Mouse (Mus musculus): ENCODE measurements at regions not wholly inside any gene's neighbourhood (a gene's known extent, or its start where the extent isn't known, plus 50 kb on each side); places are given as distances from the start of the nearest gene placed in this dataset.

DNA sequence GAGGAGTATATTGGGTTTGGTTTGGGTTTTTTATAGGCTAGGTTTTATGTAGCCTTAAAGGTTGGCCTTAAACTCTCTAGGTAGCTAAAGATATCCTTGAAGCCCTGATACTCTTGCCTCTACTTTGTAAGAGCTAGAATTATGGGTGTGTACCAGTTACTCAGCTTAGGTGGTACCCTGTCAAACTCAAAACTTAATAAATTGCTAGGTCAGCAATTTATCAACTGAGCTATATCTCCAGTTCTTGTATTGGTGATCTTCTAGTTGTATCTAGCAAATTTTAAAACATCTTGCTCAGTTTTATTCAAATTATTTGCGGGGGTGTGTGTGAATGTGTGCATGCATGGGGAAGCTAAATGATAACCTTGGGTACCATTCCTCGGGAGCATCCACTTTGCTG lies 225.4 kb upstream of the Rnf32 start:
- WGBS, result 91% methylated on average over 2 of the region's 2 CpGs
- no peak overlapping the region for H3K4me3 ChIP-seq (replicated peaks; ENCODE audit: low read depth, low read length)
- H3K9me3 ChIP-seq (ENCODE audit: control insufficient read depth, low read length), result no peaks in the 10 kb centered on the region
- H3K27me3 ChIP-seq (ENCODE audit: control insufficient read depth, insufficient read depth, low read length), result no peaks in the 10 kb centered on the region
- no peak overlapping the region for H3K4me2 ChIP-seq (ENCODE audit: low read length)
- no peak overlapping the region for H3K9ac ChIP-seq (replicated peaks; ENCODE audit: low read length)
- DNase-seq (no peak), ATAC-seq (ENCODE audit: low FRiP score, low TSS enrichment) (no peak)
- no peaks in the 10 kb centered on the region for H3K36me3 ChIP-seq (ENCODE audit: control insufficient read depth, insufficient read depth, low read length)
- no peak overlapping the region for H3K27ac ChIP-seq (replicated peaks; ENCODE audit: low read depth, low read length)
- H3K4me1 ChIP-seq (ENCODE audit: control insufficient read depth, insufficient read depth, low read length), result no peaks in the 10 kb centered on the region

DNA sequence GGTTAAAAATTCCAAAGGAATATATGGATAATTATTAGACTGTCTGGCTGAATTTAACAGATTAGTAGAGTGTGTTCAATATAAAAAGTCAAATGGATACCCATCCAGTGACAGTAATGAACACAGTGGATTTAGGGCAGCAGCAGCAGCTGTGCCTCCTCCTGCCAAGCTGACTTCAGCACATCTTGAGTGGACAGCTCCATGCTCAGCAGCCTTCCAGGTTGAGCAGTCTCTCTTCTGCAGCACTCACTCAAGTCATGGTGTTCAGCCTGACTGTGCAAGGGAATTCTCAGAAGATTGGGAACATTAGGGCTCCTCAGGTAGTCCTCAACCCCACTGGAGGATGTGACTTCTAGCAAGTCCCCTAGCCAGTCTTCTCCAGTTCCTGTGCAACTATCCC lies 240.8 kb upstream of the Rnf32 start:
- ATAC-seq (ENCODE audit: low FRiP score, low TSS enrichment), result no peak
- no peak for DNase-seq

DNA sequence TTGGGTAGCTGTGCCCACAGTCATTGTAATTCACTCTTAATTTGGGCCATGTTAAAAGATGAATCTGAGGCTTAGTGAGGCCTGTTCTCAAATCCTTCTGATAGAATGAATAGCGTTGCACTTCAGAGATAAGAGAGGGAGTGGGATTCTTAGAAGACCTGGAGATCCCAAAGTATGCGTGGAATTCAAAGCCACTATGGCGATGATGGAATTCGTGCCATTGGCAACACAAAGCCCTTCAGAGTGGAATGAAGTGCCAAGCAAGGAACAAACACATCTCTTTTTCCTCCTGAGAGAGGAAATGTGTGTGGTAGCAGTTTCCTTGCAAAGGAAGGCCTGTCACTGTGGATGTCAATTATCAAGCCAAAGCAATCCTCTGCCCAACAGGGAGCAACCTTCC lies 248.3 kb upstream of the Rnf32 start:
- ATAC-seq (ENCODE audit: low FRiP score, low TSS enrichment) (no peak), DNase-seq (no peak)
- WGBS, result 59% methylated on average over 4 of the region's 4 CpGs
- H3K27me3 ChIP-seq (ENCODE audit: control insufficient read depth, insufficient read depth, low read length), result no peaks in the 10 kb centered on the region
- no peak overlapping the region for H3K27ac ChIP-seq (replicated peaks; ENCODE audit: low read depth, low read length)
- no peaks in the 10 kb centered on the region for H3K36me3 ChIP-seq (ENCODE audit: control insufficient read depth, insufficient read depth, low read length)
- no peaks in the 10 kb centered on the region for H3K4me1 ChIP-seq (ENCODE audit: control insufficient read depth, insufficient read depth, low read length)
- H3K4me3 ChIP-seq (replicated peaks; ENCODE audit: low read depth, low read length), result no peak overlapping the region
- no peak overlapping the region for H3K9ac ChIP-seq (replicated peaks; ENCODE audit: low read length)
- H3K4me2 ChIP-seq (ENCODE audit: low read length), result no peak overlapping the region
- H3K9me3 ChIP-seq (ENCODE audit: control insufficient read depth, low read length), result no peaks in the 10 kb centered on the region

More for the DNA sequence above, 240.8 kb upstream of the Rnf32 start:
- H3K4me1 ChIP-seq (ENCODE audit: control insufficient read depth, insufficient read depth, low read length), result no peaks in the 10 kb centered on the region
- H3K4me3 ChIP-seq (replicated peaks; ENCODE audit: low read depth, low read length), result no peak overlapping the region
- H3K36me3 ChIP-seq (ENCODE audit: control insufficient read depth, insufficient read depth, low read length), result no peaks in the 10 kb centered on the region
- no peak overlapping the region for H3K4me2 ChIP-seq (ENCODE audit: low read length)
- H3K27ac ChIP-seq (replicated peaks; ENCODE audit: low read depth, low read length), result no peak overlapping the region
- H3K27me3 ChIP-seq (ENCODE audit: control insufficient read depth, insufficient read depth, low read length), result no peaks in the 10 kb centered on the region
- no peaks in the 10 kb centered on the region for H3K9me3 ChIP-seq (ENCODE audit: control insufficient read depth, low read length)
- H3K9ac ChIP-seq (replicated peaks; ENCODE audit: low read length), result no peak overlapping the region

DNA sequence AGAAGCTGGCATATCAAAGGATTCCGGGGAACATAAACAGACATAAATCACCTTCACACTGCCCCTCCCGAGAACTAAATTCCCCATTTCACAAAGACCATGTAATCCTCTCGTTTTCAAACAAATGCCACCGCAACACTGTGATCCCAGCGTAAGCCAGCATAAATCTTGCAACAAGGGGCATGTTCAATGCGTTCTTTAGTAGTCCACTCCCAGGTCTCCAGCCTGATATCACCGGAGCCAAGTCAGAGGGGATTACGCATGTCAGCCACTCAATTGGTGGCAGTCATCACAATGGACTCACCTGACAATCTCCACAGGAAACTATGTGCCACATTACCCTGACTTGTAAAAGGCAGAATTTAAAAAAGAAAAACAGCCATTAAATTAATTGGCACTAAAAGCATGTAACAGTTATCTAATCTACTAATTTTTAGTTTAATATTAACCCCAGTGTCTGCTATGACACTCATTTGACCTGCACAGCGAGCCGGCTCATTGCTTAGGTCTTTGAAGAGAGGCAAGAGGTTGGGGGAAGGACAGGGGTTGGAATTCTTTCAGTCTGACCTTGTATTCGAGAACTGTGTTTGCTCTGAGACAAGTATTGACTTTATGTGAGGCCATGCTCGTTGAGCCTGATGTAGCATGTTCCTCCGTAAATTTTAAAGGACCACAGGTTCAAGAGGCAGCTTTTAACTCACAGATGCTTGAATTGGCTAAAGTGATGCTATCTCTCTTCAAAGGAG lies 252.0 kb upstream of the Rnf32 start:
- peak; percentile 12 for DNase-seq
- Histone ChIP-seq H3K27me3 (ENCODE audit: control insufficient read depth, insufficient read depth, low read length) (no peaks in the 10 kb centered on the region), H3K9me3 (ENCODE audit: control insufficient read depth, low read length) (no peaks in the 10 kb centered on the region), H3K4me1 (ENCODE audit: control insufficient read depth, insufficient read depth, low read length) (no peaks in the 10 kb centered on the region; the same call in 1 of the 2 replicates), H3K4me3 (replicated peaks; ENCODE audit: low read depth, low read length) (no peak overlapping the region), H3K9ac (replicated peaks; ENCODE audit: low read length) (no peak overlapping the region), H3K36me3 (ENCODE audit: control insufficient read depth, insufficient read depth, low read length) (no peaks in the 10 kb centered on the region), H3K27ac (replicated peaks; ENCODE audit: low read depth, low read length) (no peak overlapping the region), H3K4me2 (ENCODE audit: low read length) (no peak overlapping the region)
- no peak for ATAC-seq (ENCODE audit: low FRiP score, low TSS enrichment)
- 54% methylated on average over 13 of the region's 13 CpGs for WGBS

DNA sequence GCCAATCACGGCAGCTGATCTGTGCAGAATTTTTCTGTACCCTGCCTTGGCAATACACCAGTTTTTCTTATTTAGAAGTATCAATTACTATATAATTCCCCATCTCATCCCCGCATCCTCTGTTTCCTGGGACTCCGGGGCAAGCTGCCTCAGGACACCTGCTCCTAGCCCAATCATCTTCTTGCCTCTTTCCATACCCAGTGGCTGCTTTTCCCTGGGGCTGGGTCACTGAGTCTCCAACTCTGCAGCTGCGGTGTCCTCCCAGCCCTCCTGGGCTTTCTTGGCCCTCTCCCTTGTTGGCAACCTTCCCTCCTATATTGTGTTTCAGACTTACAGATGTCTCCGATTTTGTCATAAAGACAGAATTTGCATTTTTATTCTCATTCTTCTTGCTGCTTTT lies 254.8 kb upstream of the Rnf32 start:
- Histone ChIP-seq H3K4me2 (ENCODE audit: low read length) (no peak overlapping the region), H3K36me3 (ENCODE audit: control insufficient read depth, insufficient read depth, low read length) (no peaks in the 10 kb centered on the region), H3K27me3 (ENCODE audit: control insufficient read depth, insufficient read depth, low read length) (no peaks in the 10 kb centered on the region), H3K4me1 (ENCODE audit: control insufficient read depth, insufficient read depth, low read length) (no peaks in the 10 kb centered on the region; the same call in 1 of the 2 replicates), H3K9ac (replicated peaks; ENCODE audit: low read length) (no peak overlapping the region), H3K4me3 (replicated peaks; ENCODE audit: low read depth, low read length) (no peak overlapping the region), H3K9me3 (ENCODE audit: control insufficient read depth, low read length) (no peaks in the 10 kb centered on the region), H3K27ac (replicated peaks; ENCODE audit: low read depth, low read length) (no peak overlapping the region)
- DNase-seq (peak; percentile 18), ATAC-seq (ENCODE audit: low FRiP score, low TSS enrichment) (no peak)
- WGBS, result 66% methylated on average over 5 of the region's 5 CpGs

DNA sequence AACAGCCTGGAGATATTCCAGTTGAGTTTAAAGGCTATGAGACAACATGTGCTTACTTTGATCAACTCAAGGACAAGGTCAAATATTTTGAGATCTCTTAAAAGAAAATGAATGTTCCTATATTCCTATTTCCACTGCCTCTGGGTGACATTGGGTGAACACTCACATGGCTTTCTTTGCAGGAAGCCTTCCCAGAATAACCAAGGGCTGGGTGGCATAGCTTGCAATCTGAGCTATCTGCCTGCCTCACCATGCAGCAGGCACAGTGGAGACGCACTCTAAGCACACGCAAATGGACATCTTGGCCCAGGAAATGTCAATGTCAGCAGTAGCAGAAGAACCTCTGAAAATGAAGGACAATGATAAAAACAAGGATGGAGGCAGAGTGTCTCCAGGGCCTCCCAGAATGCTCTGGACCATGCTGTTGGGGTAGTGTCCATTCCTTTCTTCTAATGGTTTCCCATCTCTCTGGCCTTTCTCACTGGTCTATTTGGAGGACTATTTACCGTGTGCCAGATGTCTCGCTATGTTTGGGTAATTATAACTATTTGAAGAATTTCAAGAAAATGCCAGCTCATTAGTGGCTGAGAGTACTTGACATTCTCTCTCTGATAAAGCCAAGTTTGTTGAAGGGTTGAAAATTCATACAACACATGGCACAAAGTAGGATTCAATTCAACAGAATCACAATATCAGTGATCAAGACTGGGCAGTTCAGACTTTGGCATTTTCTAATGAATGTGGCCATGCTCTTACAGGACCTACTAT lies 276.3 kb upstream of the Rnf32 start:
- H3K4me3 ChIP-seq (replicated peaks; ENCODE audit: low read depth, low read length), result no peak overlapping the region
- H3K9me3 ChIP-seq (ENCODE audit: control insufficient read depth, low read length), result no peaks in the 10 kb centered on the region
- DNase-seq, result no peak
- no peaks in the 10 kb centered on the region for H3K36me3 ChIP-seq (ENCODE audit: control insufficient read depth, insufficient read depth, low read length)
- no peak overlapping the region for H3K4me2 ChIP-seq (ENCODE audit: low read length)
- no peaks in the 10 kb centered on the region for H3K27me3 ChIP-seq (ENCODE audit: control insufficient read depth, insufficient read depth, low read length)
- ATAC-seq (ENCODE audit: low FRiP score, low TSS enrichment), result no peak
- no peaks in the 10 kb centered on the region for H3K4me1 ChIP-seq (ENCODE audit: control insufficient read depth, insufficient read depth, low read length)
- no peak overlapping the region for H3K27ac ChIP-seq (replicated peaks; ENCODE audit: low read depth, low read length)
- no peak overlapping the region for H3K9ac ChIP-seq (replicated peaks; ENCODE audit: low read length)
- 94% methylated on average over 4 of the region's 4 CpGs for WGBS

DNA sequence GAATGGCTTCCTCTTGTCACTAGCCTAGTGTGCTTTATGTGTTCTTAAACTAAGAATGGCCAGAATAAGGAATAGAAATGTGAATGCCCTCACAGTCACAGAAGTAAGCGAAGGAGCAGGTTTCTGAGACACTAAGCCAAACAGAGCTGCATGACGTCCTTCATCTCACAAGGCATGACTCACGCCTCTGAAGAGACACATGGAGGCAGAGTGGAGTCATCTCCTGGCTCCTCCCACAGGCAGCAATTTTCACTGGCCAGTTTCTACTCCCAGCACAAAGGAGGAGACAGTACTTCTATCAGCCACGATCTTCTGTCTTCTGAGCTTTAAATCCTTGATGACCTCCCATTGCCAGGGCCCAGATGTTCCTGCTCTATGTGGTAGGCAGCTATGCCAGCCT lies 291.3 kb upstream of the Rnf32 start:
- Histone ChIP-seq H3K4me2 (ENCODE audit: low read length) (no peak overlapping the region), H3K36me3 (ENCODE audit: control insufficient read depth, insufficient read depth, low read length) (no peaks in the 10 kb centered on the region), H3K9me3 (ENCODE audit: control insufficient read depth, low read length) (no peaks in the 10 kb centered on the region), H3K4me3 (replicated peaks; ENCODE audit: low read depth, low read length) (no peak overlapping the region), H3K4me1 (ENCODE audit: control insufficient read depth, insufficient read depth, low read length) (no peaks in the 10 kb centered on the region), H3K27me3 (ENCODE audit: control insufficient read depth, insufficient read depth, low read length) (no peaks in the 10 kb centered on the region), H3K27ac (replicated peaks; ENCODE audit: low read depth, low read length) (no peak overlapping the region), H3K9ac (replicated peaks; ENCODE audit: low read length) (no peak overlapping the region)
- ATAC-seq (ENCODE audit: low FRiP score, low TSS enrichment) (no peak), DNase-seq (no peak)
- WGBS, result 61% methylated on average over 4 of the region's 4 CpGs

DNA sequence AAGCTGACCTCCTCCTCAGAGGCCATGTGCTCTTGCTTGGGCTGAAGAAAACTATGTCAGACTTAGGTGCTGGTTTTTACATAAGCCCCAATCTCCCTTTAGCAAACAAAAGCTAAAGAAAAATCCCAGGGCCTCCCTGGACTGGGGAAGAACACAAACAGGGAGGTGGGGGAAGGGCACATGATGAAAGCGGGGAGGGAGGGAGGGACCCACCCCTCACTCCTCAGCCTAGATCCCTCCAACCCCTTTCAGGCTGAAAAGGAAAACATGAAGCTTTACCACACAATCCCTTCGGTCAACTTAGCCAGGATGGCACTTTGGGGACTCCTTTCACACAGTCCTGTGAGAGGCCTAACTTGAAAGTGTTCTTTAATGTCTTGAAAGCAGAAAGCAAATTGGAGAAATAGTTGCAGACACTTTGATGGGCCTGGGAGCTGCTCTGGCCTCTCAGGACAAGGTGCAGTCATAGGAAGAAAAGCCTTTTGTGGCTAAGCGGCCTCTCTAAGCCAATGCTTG lies 291.9 kb upstream of the Rnf32 start:
- Histone ChIP-seq H3K36me3 (ENCODE audit: control insufficient read depth, insufficient read depth, low read length) (no peaks in the 10 kb centered on the region), H3K4me2 (ENCODE audit: low read length) (no peak overlapping the region), H3K27ac (replicated peaks; ENCODE audit: low read depth, low read length) (no peak overlapping the region), H3K27me3 (ENCODE audit: control insufficient read depth, insufficient read depth, low read length) (no peaks in the 10 kb centered on the region), H3K9ac (replicated peaks; ENCODE audit: low read length) (no peak overlapping the region), H3K9me3 (ENCODE audit: control insufficient read depth, low read length) (no peaks in the 10 kb centered on the region), H3K4me1 (ENCODE audit: control insufficient read depth, insufficient read depth, low read length) (no peaks in the 10 kb centered on the region), H3K4me3 (replicated peaks; ENCODE audit: low read depth, low read length) (no peak overlapping the region)
- no peak for ATAC-seq (ENCODE audit: low FRiP score, low TSS enrichment)
- 9% methylated on average over 3 of the region's 3 CpGs for WGBS
- DNase-seq, result peak; percentile 19

Measured in midbrain, embryonic 14.5 days (tissue).